Mouse (Mus musculus) hematopoietic stem cell, adult 5-6 weeks (primary cell): ENCODE measurements around the gene Fabp7. TPM values are rescaled to one million over a fixed set of nuclear protein-coding genes. Genes with fewer than 3 reads are reported as not detected.

Experiments
- ATAC-seq, 2 experiments: fragments of 125-278 bp in 1 of 2; replicated peaks in 1 of 2; 2 replicates each; pipeline ENCODE4 v1.8.0; 2016 to 2017; ENCODE audit warnings: inconsistent platforms in 2 of 2, mild to moderate bottlenecking in 2 of 2, moderate number of reproducible peaks in 2 of 2, low read depth in 1 of 2, moderate TSS enrichment in 1 of 2; ENCODE audit not compliant: low FRiP score in 2 of 2, poor library complexity in 2 of 2, severe bottlenecking in 2 of 2, insufficient read depth in 1 of 2, low TSS enrichment in 1 of 2
- total RNA-seq: library from RNA; stranded (forward); fragments of 172-1452, 232-1000 nt; gene quantifications from 2 replicates; pipeline ENCODE4 v1.2.3, GENCODE M21; 2017

Fabp7 gene
- not detected in 2 replicates for total RNA-seq

DNA sequence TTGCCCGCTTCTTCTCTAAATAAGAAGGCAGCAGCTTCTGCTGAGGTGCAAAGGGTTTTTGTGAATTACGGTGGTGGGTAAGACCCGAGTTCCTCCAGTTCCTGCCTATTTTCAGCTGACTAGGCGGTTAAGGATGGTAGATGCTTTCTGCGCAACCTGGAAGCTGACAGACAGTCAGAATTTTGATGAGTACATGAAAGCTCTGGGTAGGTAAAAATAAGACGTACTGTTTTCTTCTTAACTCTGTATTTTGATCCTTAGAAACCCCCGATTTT lies at the start of gene Fabp7:
TSS of gene Fabp7 (plus strand) at position 6 of the 275 bp plus-strand sequence.
- peak in 1 of 2 experiments; percentile 22; a peak in 1 of 4 replicates for ATAC-seq

- no peak for ATAC-seq
Observed at GRCm38 (mm10) chr10:57740733-57741132, 43.9 kb upstream of the Fabp7 start.

- no peak for ATAC-seq
Observed at GRCm38 (mm10) chr10:57741351-57741750, 43.3 kb upstream of the Fabp7 start.

DNA sequence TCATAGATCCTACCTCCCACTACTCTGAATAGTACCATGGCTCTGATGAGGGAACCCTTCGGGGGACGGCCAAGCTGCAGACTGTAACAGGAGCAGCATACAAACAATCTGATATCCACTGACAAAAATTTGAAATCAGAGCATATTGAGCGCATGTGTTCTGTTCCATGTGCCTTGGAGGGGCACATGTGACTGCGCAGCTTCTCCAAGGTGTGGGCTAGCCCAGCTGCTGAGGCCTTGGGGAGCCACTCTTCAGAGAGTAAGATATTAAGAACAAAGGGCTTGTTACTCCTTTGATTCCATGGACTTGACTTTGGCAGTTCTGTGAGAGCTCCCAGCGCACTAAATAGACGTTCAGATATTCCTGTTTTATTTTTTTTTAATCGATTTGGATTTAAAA lies 41.6 kb upstream of the Fabp7 start:
- ATAC-seq = no peak

- peak; percentile 74 to 81; a peak in 3 of 4 replicates for ATAC-seq
Observed at GRCm38 (mm10) chr10:57743606-57744016, 41.1 kb upstream of the Fabp7 start.

DNA sequence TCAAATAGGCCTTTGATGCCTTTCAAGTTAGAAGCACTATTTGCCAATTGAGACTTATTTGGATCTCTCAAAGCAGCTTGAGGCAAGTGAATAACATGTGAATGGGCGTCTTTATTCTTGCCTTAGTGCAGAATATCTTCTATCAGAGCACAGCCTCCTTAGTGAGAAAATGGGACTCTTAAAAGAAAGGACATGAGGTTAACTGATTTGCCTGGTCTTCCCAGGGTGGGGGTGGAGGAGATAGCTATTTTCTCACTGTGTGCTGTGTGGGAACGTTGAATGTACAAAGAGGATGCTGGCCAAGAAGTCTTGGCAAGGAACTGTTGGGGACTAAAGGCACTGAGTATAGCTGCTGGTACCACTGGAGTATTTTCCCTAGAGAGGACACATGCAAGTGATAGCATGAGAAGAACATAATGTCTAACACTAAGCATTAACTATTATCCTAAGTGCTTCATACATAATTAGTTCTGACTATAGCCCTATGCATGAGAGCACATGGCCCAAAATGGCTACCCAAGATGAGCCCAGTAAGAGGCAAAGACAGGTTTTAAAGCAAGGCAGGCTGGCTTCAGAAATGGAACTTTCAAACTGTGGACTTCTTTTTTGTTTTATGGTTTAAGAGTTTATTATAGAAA lies 40.4 kb upstream of the Fabp7 start:
- no peak for ATAC-seq

DNA sequence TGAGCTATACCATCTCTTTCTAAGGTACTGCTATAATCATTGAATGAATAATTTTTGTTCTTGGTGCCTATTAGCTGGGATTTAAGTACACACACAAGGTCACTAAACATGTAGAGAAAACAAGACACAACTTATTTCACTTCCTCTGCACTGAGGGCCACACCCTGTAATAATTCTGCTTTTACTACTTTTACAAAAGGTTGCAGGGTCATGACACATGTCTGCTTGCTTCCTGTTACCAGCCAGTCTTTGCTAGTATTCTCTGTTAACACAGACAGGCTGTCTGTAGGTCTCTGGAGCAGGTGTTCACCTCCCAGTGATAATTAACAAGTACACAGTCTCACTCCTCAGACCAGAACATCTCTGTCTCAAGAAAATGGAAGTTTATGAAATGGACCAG lies 39.2 kb upstream of the Fabp7 start:
- peak in 1 of 2 experiments; percentile 19; a peak in 1 of 4 replicates for ATAC-seq

DNA sequence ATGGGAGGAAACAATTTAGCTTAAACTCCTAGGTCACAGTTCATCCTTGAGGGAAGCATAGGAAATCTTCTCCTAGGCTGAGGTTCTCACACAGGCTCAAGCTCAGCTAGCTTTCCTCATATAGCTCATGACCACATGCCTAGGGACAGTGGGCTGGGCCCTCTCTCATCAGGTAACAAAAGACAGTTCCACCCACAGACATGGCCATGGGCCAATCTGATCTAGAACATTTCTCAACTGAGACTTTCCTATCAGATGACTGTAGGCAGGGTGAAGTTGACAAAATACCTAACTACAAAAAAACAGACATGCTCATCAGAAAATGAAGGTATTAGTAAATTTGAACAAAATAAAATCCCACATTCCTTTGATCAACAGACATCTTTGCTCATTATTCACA lies 37.6 kb upstream of the Fabp7 start:
- no peak for ATAC-seq

DNA sequence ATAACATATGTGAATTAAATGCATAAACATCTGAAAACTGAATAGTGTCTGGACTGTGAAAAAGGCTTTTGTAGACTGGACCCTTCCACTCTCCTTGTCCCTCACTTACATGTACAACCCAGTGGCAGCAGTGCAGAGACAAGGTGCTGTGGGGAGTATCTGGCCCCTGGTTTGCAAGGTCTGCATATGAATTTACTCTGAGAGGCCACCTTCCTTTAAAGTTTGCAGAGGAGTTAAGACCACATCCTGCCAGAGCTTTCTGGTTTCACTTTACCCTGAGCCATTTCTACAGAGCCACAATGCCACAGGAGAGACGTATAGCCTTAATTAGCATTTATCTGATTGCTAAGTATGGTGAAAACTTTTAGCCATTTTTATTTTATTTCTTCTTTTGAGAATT lies 31.3 kb upstream of the Fabp7 start:
- ATAC-seq = peak; percentile 89 to 96

DNA sequence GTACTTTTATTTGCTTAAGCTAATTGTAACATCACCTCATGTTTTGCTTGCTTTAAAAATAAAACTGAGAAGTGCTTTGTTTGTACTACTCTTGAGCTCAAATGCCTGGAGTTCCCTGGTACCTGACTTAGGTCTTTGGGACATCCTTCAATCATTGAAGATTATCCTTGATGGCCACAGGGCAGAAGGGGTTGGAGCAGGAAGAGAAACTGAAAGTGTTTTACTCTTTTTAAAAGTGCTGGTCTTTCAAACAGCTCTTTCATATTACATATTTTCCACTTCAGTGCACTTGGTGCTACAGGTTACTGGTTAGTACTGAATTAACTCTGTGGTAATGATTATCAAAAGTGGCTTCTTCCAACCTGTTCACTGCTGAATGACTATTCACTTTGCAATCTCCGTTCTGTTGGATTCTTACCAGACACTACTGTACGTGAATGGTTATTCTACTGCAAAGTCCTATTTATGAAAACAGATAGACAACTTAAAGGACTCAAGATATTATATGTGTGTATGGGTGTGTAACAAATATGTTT lies 29.4 kb upstream of the Fabp7 start:
- ATAC-seq = no peak

- no peak for ATAC-seq
Observed at GRCm38 (mm10) chr10:57758999-57759398, 25.7 kb upstream of the Fabp7 start.

DNA sequence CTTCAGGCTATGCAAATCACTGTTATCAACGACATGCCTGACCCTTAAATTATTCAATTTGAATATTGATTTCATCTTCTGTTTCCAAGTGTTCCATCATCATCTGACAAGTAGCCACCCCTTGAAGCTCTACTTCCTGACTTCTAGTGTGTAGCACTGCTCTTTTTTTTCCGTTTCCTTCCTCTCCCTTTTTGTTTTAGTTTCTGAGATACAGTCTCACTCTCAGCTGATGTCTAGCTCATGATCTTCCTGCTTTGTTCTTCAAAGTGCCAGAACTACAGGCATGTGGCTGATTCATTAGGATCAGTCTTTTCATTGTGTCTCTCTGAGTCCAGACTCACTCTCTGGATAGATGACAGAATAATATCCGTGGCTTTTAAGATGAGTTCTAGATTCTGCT lies 24.0 kb upstream of the Fabp7 start:
- no peak for ATAC-seq

DNA sequence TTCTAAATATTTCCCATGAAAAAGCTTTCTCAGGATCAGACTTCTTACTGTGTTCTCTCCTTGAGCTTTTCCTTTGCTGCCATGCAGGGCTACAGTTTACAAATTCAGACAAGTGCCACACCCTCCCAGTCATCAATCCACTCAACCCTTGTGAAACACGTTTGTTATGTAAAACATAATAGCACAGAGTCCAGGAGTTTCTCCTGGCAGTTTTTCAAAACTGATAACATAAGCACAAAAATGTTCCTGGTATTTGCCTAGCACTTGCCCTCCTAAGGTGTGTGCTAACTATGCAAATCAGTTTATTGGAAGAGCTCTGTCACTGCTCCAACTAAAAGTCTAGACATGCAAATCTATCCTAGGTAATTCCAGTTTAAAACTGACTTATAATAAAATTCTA lies 21.6 kb upstream of the Fabp7 start:
- ATAC-seq = no peak

DNA sequence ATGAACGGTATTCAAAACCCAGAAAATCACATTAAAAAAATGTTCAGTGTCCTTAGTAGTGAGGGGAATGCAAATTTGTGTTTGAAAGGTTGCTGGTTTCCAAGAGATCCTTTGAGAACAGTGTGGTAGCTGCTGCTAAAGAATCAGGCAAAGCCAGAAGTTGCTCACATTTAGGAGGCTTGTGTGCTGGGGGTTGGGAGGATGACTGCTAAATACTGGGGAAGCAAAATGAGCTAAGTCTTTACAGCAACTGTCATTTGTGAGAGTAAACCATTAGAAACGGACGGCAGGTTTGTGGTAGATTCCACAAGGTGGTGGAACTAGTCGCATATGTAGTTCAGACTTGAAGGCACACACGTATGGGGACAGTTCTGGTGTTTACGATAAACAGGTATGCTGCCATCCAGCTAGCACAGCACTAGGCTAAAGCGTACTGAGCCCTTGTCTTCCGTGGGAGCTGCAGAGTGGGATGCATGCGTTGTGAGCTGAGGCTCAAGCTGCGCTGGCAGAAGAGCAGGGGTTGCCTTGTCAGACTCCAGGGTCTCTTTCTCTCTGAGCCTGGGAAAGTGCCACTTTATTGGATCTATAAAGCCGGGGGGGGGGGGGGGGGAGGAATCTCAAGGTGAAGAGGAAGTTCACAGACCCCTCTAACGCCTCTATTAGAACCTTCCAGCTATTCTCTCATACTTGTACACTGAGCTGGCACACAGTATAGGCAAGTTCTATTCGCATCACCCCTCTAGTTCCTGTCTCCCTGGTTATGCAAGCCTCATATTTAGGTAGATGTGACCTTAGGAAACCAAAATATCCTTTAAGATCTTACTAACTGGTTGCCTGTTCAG lies 1.2 kb upstream of the Fabp7 start:
- no peak for ATAC-seq

DNA sequence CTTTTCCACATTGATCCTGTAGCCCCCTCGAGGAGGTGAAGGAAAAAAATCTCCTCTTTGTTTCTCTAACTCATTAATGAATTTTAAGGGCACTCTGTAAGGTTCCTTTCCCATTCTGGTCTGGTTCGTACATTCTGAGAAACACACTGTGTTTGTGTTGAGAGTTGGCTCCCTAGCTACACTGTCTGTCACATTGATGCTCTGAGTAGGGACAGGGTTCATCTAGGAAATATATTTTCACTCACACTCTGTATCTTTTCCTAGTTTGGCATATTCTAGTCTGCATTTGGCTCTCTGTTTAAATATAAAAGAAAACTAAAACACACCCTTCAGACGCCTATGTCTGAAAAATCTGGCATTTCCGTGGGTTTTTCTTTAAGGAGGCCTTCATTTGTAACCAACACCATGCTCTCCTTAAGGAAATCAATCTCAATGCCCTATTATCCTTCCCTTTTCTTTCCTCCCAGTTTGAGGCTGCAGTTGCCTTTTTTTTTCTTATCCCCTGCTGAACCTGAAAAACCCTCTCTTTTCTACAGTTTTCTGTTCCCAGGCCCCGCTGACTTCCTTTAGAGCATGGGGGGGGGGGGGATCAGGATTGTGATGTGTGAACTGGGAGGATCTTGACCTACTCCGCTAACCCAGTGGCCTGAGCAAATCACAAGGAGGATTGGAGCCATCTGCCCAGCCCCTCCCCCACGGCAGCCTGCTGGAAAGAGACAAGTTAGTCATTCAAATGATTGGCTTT lies 378 bp upstream of the Fabp7 start:
- ATAC-seq = no peak

GRCm38 (mm10) chr10:57785552-57785951 lies 871 bp downstream of the Fabp7 start:
- ATAC-seq = no peak

DNA sequence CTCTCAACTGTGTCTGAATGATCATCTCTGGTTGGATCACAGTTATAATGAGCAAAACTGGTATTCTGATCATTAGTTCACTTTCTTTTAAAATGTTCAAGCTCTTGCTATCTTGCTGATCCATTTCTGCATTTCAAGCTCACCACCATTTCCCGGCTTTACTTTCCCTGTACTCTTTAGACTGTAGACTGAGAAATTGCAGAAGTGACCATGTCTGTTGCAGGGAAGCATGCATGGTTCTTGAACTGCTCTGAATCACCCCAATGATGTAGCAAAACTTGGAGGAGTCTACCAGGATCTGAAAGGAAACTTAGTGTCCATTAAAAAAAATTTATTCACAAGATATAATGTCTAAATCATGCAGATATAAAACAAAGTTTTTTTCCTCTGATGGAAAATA lies 8.3 kb downstream of the Fabp7 start:
- ATAC-seq = no peak; a peak in 1 of 4 replicates

DNA sequence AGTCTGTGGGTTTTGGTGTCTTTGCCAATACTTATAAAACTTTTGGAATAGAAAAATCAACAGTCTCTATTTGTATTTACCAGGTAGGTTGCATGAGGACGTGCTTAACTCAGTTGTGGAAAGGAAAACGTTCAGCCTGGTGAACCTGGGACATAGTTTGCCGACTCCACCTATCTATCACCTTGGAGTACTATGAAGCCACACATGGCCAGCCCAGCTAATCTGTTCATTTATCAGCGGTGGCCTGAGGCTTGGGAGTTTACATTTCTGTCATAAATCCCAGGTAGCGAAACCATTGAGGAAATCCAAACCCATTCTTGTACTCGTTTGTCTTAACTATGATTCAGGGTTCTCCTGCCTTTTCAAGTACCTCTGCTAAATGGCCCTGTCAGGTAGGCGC lies 9.3 kb downstream of the Fabp7 start, which contains the start of gene Smpdl3a:
TSS of gene Smpdl3a (plus strand) at position 318 of the 400 bp plus-strand sequence.
- no peak for ATAC-seq
